Mouse (Mus musculus) cerebellum, postnatal 14 days (tissue): Measurements from ENCODE around the gene Pin1.

ENCODE experiments used
- DNase-seq, 2 experiments: peaks; one replicate each; pipeline ENCODE4 v3.0.0; 2021; ENCODE audit warnings: mixed read lengths in 2 of 2

Pin1 gene

GRCm38 (mm10) chr9:20705420-20705819, 53.5 kb downstream of the Pin1 start:
- DNase-seq, result no peak

GRCm38 (mm10) chr9:20705981-20706380, 54.1 kb downstream of the Pin1 start:
- DNase-seq, result no peak

- DNase-seq, result peak; percentile 54
These were observed 58.6 kb downstream of the Pin1 start for GRCm38 (mm10) chr9:20710471-20710870.

GRCm38 (mm10) chr9:20712934-20713477, 61.1 kb downstream of the Pin1 start:
- peak; percentile 61 for DNase-seq

- peak; percentile 35 to 57 for DNase-seq
These were observed 61.6 kb downstream of the Pin1 start for GRCm38 (mm10) chr9:20713478-20713987.

GRCm38 (mm10) chr9:20715332-20715731, 63.4 kb downstream of the Pin1 start:
- DNase-seq, result no peak
